Mouse (Mus musculus) kidney, postnatal 4 days (tissue): ENCODE data around the gene Ranbp2.
"Not testable (repeated sequence)": the region's sequence is repeated elsewhere in the genome, so short reads cannot be mapped to it uniquely, and the experiment has no call there.

Experiments
- DNase-seq, 2 experiments: peaks; one replicate each; pipeline ENCODE4 v3.0.0; 2021; ENCODE audit warnings: mixed read lengths in 2 of 2

Gene Ranbp2

GRCm38 (mm10) chr10:58497320-58498284 lies 50.9 kb downstream of the Ranbp2 start, which contains the start of gene Ccdc138:
Gene Ccdc138, plus strand, starts transcription at chr10:58497948.
- DNase-seq = peak; percentile 96 to 97

DNA sequence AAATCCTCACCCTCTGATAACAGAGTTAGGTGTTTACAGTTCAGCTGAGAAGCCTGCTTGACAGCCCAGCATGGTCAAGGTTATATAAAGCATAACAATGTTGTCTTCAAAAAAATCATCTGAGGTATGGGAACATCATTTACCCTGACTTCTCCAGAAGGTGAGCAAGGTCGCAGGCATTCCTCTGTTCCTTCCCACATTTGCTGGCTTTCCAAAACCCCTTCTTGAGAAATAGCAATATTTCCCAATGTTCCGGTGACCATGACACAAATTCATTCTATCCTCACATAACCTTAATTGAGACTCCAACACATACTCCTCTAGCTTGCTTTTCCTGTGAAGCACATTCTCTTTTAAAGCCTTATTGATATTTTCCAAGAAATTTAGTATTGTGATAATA lies 51.8 kb downstream of the Ranbp2 start:
- no peak for DNase-seq

DNA sequence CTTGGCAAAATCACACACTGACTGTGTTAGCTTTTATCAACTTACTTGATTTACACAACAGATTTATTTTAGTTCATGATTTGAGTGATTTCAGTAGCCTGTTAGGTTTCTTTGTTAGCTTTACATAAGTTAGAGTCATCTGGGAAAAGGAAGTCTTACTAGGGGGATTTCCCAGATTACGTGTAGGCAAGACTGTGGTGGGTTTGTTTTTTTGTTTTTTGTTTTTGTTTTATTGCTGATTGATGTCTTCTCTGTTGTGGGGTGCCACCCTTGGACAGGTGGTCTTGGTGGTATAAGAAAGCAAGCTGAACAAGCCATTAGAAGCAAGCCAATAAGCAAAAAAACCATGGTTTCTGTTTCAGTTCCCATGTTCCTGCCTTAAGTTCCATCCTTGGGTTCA lies 82.6 kb downstream of the Ranbp2 start:
- DNase-seq = no peak

DNA sequence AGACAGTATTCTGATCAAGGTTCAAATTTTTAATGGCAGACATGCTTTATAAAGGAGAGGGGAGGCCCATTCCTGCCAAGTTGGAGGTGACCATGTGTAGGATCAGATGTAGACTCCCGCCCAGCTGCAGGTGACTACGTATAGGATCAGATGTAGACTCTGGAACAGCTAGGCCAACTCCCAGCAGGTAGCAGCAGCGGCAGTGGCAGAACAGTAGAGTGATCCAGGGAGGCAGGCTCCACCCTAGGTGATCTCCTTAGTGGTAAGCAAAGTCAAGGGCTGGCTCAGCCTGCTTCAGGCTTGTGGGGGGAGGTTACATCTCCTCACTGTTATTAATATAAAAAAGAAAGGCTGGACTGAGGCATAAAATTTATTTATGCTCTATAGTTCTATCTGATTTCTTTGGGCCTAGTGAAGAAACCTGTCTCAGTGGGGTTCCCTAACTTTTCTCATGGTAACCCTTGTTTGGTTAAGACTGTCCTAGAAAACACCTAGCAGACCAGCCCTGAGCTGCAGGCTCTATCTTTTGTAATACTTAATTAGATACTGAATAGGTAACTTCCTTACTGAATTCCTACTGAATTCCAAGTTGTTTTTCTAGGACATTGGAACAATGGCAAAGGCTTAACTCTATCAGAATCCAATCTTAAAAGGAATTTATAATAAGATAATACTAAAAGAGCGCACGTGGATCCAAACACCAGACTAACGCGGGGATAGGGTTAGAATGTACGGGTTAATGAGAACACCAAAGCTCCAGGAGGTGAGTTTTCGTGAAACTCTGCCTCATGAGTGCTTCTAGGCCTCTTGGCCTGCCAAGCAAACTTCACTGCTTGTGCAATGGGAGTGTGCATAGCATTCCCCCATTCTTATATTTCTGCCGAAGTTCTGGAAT lies 84.4 kb downstream of the Ranbp2 start:
- no peak for DNase-seq

DNA sequence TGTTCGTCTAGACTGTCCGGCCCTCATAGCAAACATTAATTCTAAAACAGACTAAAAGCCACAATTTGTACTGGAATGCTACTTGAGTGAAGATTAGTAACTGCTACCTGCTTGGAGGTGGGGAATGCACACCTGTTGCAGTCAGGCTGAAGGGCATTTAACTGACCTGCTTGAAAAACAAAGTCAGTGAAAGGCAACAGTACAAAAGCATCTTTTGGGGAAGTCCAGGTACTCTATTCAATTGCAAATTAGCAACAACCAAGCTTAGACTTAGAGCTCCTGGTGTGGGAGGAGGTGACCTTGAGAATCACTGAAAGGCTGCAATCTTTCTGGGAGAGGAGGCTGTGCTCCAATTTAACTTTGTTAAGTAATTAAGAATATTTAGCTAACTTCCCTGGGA lies 85.5 kb downstream of the Ranbp2 start:
- no peak for DNase-seq

GRCm38 (mm10) chr10:58536276-58536675 lies 89.6 kb downstream of the Ranbp2 start:
- not testable (repeated sequence) for DNase-seq

DNA sequence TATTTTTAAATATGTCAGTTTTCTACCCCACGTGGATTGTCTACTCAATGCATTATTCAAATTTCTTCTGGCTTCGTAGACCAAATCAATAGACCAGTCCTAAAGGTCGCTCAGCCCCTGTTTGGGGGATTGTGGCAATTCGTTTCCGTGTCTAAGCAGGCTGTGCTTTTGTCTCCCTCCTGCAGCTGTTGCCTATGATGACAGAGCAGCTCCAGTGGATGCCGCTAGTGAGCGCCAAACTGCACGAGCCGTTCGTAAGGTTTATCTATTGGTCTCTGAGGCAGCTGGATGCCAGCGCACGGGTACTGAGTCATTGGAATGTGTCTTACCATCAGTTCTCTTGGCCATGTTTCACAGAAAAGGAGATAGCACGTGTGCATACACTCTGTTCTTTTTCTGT lies 93.9 kb downstream of the Ranbp2 start:
- no peak for DNase-seq
